Mouse (Mus musculus): ENCODE results near the gene Chit1. TPM values are rescaled to one million over a fixed set of nuclear protein-coding genes. Genes with fewer than 3 reads are reported as not detected.

Chit1 gene
- polyA plus RNA-seq, 2 experiments, result 0.08 TPM; not detected in 1

DNA sequence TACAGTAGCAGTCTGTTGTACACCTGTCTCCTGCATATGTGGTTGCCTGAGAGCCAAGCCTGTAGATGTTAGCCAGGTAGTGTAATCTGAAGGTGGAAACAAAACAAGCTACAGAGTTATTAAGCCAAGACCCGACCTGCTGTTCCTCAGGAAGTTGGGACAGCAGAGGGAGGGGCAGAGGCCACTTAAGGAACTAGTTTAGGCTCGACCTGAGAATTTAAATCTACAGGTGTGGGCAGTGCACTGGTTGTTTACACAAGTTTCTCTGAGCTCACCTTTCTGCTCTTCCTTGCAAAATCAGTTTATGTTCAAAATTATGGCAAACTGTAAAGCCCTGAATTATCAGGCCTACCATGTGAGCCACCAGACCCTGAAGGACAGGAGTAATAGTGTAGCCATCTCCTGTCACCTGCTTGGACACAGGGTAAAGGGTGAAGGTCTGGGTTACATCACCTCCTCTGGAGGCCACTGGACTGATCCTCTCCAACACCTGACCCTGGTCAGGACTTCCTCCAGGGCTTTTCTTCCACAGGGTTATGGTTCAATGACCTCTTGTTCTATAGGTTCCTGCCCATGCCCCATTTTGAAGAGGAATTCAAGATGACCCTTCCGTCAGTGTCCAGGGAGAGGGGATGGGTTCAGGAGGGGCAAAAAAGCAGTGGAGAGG lies 5.1 kb upstream of the Chit1 start:
- Histone ChIP-seq H3K9ac (replicated peaks) (no peak overlapping the region), H3K4me2 (ENCODE audit: low read depth) (no peak overlapping the region), H3K36me3 (replicated peaks; ENCODE audit: control insufficient read depth, insufficient read depth, low read depth) (no peaks in the 10 kb centered on the region), H3K4me1 (replicated peaks; ENCODE audit: control insufficient read depth in 2 of 2, insufficient read depth in 2 of 2, low read length in 1 of 2) (peaks cover 10 to 11% of the 10 kb centered on the region in 2 experiments), H3K4me3 (ENCODE audit: insufficient read depth in 1 of 2, low read depth in 2 of 2, low read length in 2 of 2) (no peak overlapping the region), H3K27me3 (ENCODE audit: control insufficient read depth, insufficient read depth, low read length) (peaks cover 5% of the 10 kb centered on the region), H3K27ac (no peak overlapping the region), H3K9me3 (ENCODE audit: control insufficient read depth, low read length) (no peaks in the 10 kb centered on the region)
- no peak for DNase-seq (ENCODE audit: low read depth in 3 of 3, low spot score in 3 of 3)
- no peak for ATAC-seq (ENCODE audit: insufficient read depth)
- WGBS (ENCODE audit: insufficient replicate concordance), result 35% methylated on average over 3 of the region's 3 CpGs
- no peak for TF ChIP-seq EP300 (IDR thresholded peaks at IDR 0.05; ENCODE audit: low read depth)
- TF ChIP-seq CTCF (IDR thresholded peaks at IDR 0.05; ENCODE audit: low read depth), result no peak

DNA sequence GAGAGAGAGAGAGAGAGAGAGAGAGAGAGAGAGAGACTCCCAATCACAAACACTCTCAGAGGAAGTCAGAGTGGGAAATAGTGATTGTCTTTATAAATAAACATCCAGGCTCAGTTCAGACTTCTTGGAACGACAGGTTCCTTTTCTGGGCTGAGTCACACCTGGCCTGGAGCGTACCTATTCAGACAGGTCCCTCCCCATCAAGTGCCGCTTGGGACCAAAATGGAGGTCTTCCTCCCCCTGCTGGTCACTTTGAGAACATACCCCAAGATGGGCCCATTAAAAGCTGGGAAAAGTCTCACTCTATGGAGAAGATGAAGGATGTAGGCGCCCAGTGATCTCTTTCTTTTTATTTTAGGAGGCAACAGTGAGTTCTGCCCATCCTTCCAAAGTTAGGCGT lies 4.3 kb upstream of the Chit1 start:
- Histone ChIP-seq H3K4me1 (replicated peaks; ENCODE audit: control insufficient read depth in 2 of 2, insufficient read depth in 2 of 2, low read length in 1 of 2) (peaks cover 16% of the 10 kb centered on the region in 2 experiments), H3K9ac (replicated peaks) (no peak overlapping the region), H3K36me3 (replicated peaks; ENCODE audit: control insufficient read depth, insufficient read depth, low read depth) (no peaks in the 10 kb centered on the region), H3K27me3 (ENCODE audit: control insufficient read depth, insufficient read depth, low read length) (peaks cover 5% of the 10 kb centered on the region), H3K4me3 (ENCODE audit: insufficient read depth in 1 of 2, low read depth in 2 of 2, low read length in 2 of 2) (no peak overlapping the region), H3K27ac (no peak overlapping the region), H3K4me2 (ENCODE audit: low read depth) (no peak overlapping the region), H3K9me3 (ENCODE audit: control insufficient read depth, low read length) (no peaks in the 10 kb centered on the region)
- WGBS (ENCODE audit: insufficient replicate concordance), result 3% methylated on average over 5 of the region's 5 CpGs
- ATAC-seq (ENCODE audit: insufficient read depth), result no peak
- TF ChIP-seq EP300 (IDR thresholded peaks at IDR 0.05; ENCODE audit: low read depth) (no peak), CTCF (IDR thresholded peaks at IDR 0.05; ENCODE audit: low read depth) (peak; percentile 94)
- no peak for DNase-seq (ENCODE audit: low read depth in 3 of 3, low spot score in 3 of 3)

DNA sequence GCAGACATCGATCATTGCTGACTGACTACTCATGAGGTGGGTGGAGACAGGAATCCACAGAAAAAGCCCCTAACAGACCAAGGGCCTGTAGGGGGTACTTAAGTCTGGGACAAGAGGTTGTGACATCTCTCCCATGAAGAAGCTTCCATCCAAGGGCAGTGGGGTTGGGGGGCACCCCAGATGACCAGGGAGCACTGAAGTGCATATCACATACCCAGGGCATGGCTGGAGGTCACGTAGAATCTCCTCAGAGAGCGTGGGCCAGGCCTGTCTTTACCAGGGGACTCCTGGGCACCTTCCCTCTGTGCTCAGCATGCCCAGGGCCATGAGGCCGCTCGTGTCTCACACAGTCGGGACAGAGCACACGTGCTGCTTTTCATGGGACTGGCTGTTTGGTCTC lies 3.3 kb upstream of the Chit1 start:
- no peak for DNase-seq (ENCODE audit: low read depth in 3 of 3, low spot score in 3 of 3)
- WGBS (ENCODE audit: insufficient replicate concordance), result 81% methylated on average over 7 of the region's 7 CpGs
- H3K27ac ChIP-seq, result no peak overlapping the region

DNA sequence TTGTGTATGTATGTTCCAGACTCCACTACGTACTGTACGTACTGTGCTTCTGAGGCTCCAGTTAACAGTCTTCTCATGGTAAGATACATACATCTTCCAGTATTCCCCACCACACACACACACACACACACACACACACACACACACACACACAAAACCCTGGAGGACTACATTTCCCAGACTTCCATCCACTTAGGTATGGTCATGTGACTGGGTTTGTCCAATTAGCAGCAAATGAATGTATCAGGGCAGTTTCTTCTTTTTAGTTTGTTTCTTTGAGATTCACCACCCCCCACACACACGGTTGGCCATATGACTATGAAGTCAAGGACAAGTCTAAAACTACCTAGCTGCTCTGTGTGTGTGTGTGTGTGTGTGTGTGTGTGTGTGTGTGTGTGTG lies 1.0 kb upstream of the Chit1 start:
- H3K4me2 ChIP-seq (ENCODE audit: low read depth), result peak overlapping the region; percentile 59
- H3K4me3 ChIP-seq (ENCODE audit: insufficient read depth in 1 of 2, low read depth in 2 of 2, low read length in 2 of 2), result peak overlapping the region in 1 of 2 experiments; percentile 12; a peak in 1 of 4 replicates
- H3K9me3 ChIP-seq (ENCODE audit: control insufficient read depth, low read length), result no peaks in the 10 kb centered on the region
- H3K36me3 ChIP-seq (replicated peaks; ENCODE audit: control insufficient read depth, insufficient read depth, low read depth), result no peaks in the 10 kb centered on the region
- H3K27ac ChIP-seq, result peak overlapping the region; percentile 80
- peak; percentile 72 for ATAC-seq (ENCODE audit: insufficient read depth)
- peaks cover 16% of the 10 kb centered on the region in 2 experiments for H3K4me1 ChIP-seq (replicated peaks; ENCODE audit: control insufficient read depth in 2 of 2, insufficient read depth in 2 of 2, low read length in 1 of 2)
- WGBS (ENCODE audit: insufficient replicate concordance), result 71% methylated on average over 3 of the region's 3 CpGs
- TF ChIP-seq EP300 (IDR thresholded peaks at IDR 0.05; ENCODE audit: low read depth) (no peak), CTCF (IDR thresholded peaks at IDR 0.05; ENCODE audit: low read depth) (no peak)
- H3K27me3 ChIP-seq (ENCODE audit: control insufficient read depth, insufficient read depth, low read length), result peaks cover 5% of the 10 kb centered on the region
- peak overlapping the region; percentile 54 for H3K9ac ChIP-seq (replicated peaks)
- DNase-seq (ENCODE audit: low read depth in 3 of 3, low spot score in 3 of 3), result peak in 2 of 3 experiments; percentile 65 to 73

More for the DNA sequence above, 3.3 kb upstream of the Chit1 start:
- H3K4me2 ChIP-seq (ENCODE audit: low read depth), result no peak overlapping the region
- peaks cover 16% of the 10 kb centered on the region in 2 experiments for H3K4me1 ChIP-seq (replicated peaks; ENCODE audit: control insufficient read depth in 2 of 2, insufficient read depth in 2 of 2, low read length in 1 of 2)
- no peaks in the 10 kb centered on the region for H3K36me3 ChIP-seq (replicated peaks; ENCODE audit: control insufficient read depth, insufficient read depth, low read depth)
- TF ChIP-seq EP300 (IDR thresholded peaks at IDR 0.05; ENCODE audit: low read depth), result no peak
- TF ChIP-seq CTCF (IDR thresholded peaks at IDR 0.05; ENCODE audit: low read depth), result no peak
- no peaks in the 10 kb centered on the region for H3K9me3 ChIP-seq (ENCODE audit: control insufficient read depth, low read length)
- no peak for ATAC-seq (ENCODE audit: insufficient read depth)
- peaks cover 5% of the 10 kb centered on the region for H3K27me3 ChIP-seq (ENCODE audit: control insufficient read depth, insufficient read depth, low read length)
- H3K4me3 ChIP-seq (ENCODE audit: insufficient read depth in 1 of 2, low read depth in 2 of 2, low read length in 2 of 2), result no peak overlapping the region
- H3K9ac ChIP-seq (replicated peaks), result no peak overlapping the region

DNA sequence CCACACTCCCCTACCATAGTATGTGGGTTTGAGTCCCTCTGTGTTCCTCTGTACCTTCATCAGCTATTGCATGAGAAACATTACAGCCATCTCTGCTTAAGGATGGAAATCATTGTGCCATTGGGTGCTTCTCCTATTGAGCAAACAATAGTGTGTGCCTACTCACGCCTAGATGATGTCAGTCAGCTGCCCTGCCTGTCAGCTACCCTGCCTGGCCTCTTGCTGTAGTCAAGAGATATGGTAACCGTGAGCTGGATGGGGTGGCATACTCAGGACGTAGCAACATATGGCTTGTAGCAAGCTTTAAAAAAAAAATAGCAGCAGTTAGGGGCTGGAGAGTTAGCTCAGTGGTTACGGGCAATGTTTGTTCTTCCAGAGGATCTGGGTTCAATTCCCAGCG lies 593 bp upstream of the Chit1 start:
- Histone ChIP-seq H3K4me1 (replicated peaks; ENCODE audit: control insufficient read depth in 2 of 2, insufficient read depth in 2 of 2, low read length in 1 of 2) (peaks cover 16% of the 10 kb centered on the region in 2 experiments), H3K9ac (replicated peaks) (peak overlapping the region; percentile 54), H3K9me3 (ENCODE audit: control insufficient read depth, low read length) (no peaks in the 10 kb centered on the region), H3K36me3 (replicated peaks; ENCODE audit: control insufficient read depth, insufficient read depth, low read depth) (no peaks in the 10 kb centered on the region), H3K4me3 (ENCODE audit: insufficient read depth in 1 of 2, low read depth in 2 of 2, low read length in 2 of 2) (peak overlapping the region in 1 of 2 experiments; percentile 12; a peak in 1 of 4 replicates), H3K27ac (peak overlapping the region; percentile 80), H3K27me3 (ENCODE audit: control insufficient read depth, insufficient read depth, low read length) (peaks cover 1% of the 10 kb centered on the region), H3K4me2 (ENCODE audit: low read depth) (peak overlapping the region; percentile 59)
- DNase-seq (ENCODE audit: low read depth in 3 of 3, low spot score in 3 of 3) (peak; percentile 73 to 78 (median 75)), ATAC-seq (ENCODE audit: insufficient read depth) (peak; percentile 97)
- WGBS (ENCODE audit: insufficient replicate concordance), result 33% methylated on average over 5 of the region's 5 CpGs
- no peak for TF ChIP-seq CTCF (IDR thresholded peaks at IDR 0.05; ENCODE audit: low read depth)
- TF ChIP-seq EP300 (IDR thresholded peaks at IDR 0.05; ENCODE audit: low read depth), result peak; percentile 84

All from liver, embryonic 14.5 days (tissue).